Mouse (Mus musculus) left cerebral cortex, postnatal 36 days (tissue): ENCODE data around the gene Hoxa6. TPM values are rescaled to one million over a fixed set of nuclear protein-coding genes. Genes with fewer than 3 reads are reported as not detected.
A peak's percentile ranks its signal among the peaks of the same experiment; 100 is the strongest.

Source experiments
- DNase-seq, 2 experiments: peaks; one replicate each; pipeline ENCODE4 v3.0.0; 2021 to 2022; ENCODE audit warnings: low spot score in 2 of 2, mixed read lengths in 1 of 2
- intact Hi-C: fragments of 180-260 bp; cut with DNase I; formaldehyde crosslinking; loops from one replicate; pipeline ENCODE4 v1.15.1; 2025
- total RNA-seq, 2 experiments: library from RNA; stranded (reverse); gene quantifications; 2 replicates each; pipeline ENCODE4 v1.2.3; 2021

Hoxa6 gene
- total RNA-seq, 2 experiments from 2014 or later: not detected

GRCm38 (mm10) chr6:52229558-52230416, 21.3 kb upstream of the Hoxa6 start:
- intact Hi-C loops: no loop called here
- peak in 1 of 2 experiments; percentile 3 for DNase-seq

- intact Hi-C loops: no loop called here
- DNase-seq: no peak
Observed at GRCm38 (mm10) chr6:52228475-52229465, 20.2 kb upstream of the Hoxa6 start.

GRCm38 (mm10) chr6:52227470-52228222, 19.1 kb upstream of the Hoxa6 start:
- DNase-seq: no peak
- intact Hi-C loops: no loop called here

- no peak for DNase-seq
- intact Hi-C loops: no loop called here
Observed at GRCm38 (mm10) chr6:52226569-52227257, 18.2 kb upstream of the Hoxa6 start.

GRCm38 (mm10) chr6:52225612-52226568, 17.4 kb upstream of the Hoxa6 start:
- intact Hi-C loops: no loop called here
- DNase-seq: no peak

GRCm38 (mm10) chr6:52224895-52225611, 16.5 kb upstream of the Hoxa6 start:
- no peak for DNase-seq
- intact Hi-C loops: loop anchor here (5.0 kb wide), 1 partner anchor 353 kb away; no protein-coding TSS in a partner anchor

- DNase-seq: no peak
- intact Hi-C loops: loop anchor here (5.0 kb wide), 1 partner anchor 352 kb away; no protein-coding TSS in a partner anchor
Observed at GRCm38 (mm10) chr6:52223939-52224760, 15.6 kb upstream of the Hoxa6 start.

GRCm38 (mm10) chr6:52222729-52223128, 14.2 kb upstream of the Hoxa6 start:
- DNase-seq: no peak
- intact Hi-C loops: loop anchor here (5.0 kb wide), 1 partner anchor 350 kb away; no protein-coding TSS in a partner anchor

- DNase-seq: no peak
- intact Hi-C loops: loop anchor here (2.0 to 5.0 kb wide), 2 partner anchors 350 to 635 kb away; no protein-coding TSS in a partner anchor
Observed at GRCm38 (mm10) chr6:52221993-52222685, 13.6 kb upstream of the Hoxa6 start.

- peak; percentile 77 to 81 for DNase-seq
- intact Hi-C loops: loop anchor here (2.0 to 5.0 kb wide), 2 partner anchors 349 to 635 kb away; no protein-coding TSS in a partner anchor
Observed at GRCm38 (mm10) chr6:52221337-52221992, 12.9 kb upstream of the Hoxa6 start, which contains the start of gene Hoxa7. TSS of gene Hoxa7 (minus strand) at chr6:52221854.

- DNase-seq: no peak
- intact Hi-C loops: loop anchor here (2.0 to 5.0 kb wide), 2 partner anchors 349 to 634 kb away; no protein-coding TSS in a partner anchor
Observed at GRCm38 (mm10) chr6:52220865-52221310, 12.4 kb upstream of the Hoxa6 start.

- intact Hi-C loops: loop anchor here (2.0 to 5.0 kb wide), 2 partner anchors 348 to 633 kb away; no protein-coding TSS in a partner anchor
- no peak for DNase-seq
Observed at GRCm38 (mm10) chr6:52220003-52220864, 11.7 kb upstream of the Hoxa6 start.

- intact Hi-C loops: loop anchor here (5.0 kb wide), 1 partner anchor 1037 kb away; no protein-coding TSS in a partner anchor
- no peak for DNase-seq
Observed at GRCm38 (mm10) chr6:52219234-52219942, 10.9 kb upstream of the Hoxa6 start.
